Comparison of ENCODE assay signal across 23 mouse cellular contexts in the genomic region with DNA sequence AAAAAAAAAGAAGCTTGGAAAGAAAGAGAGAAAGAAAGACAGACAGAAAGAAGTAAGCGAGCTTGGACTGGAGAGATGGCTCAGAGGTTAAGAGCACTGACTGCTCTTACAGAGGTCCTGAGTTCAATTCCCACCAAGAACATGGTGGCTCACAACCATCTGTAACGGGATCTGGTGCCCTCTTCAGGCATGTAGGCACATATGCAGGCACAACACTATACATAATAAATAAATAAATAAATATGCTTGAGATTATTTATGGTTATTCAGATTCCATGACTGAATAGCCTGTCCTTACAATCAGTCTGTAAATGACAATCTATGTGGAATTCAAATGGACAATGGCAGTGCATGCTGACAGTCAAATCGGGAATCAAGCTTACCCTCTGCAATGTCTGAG. TPM values are rescaled to one million over a fixed set of nuclear protein-coding genes. Genes with fewer than 3 reads are reported as not detected.
DNase-seq lines count a peak whose midpoint lies in the region; ATAC-seq and TF ChIP-seq lines count a peak whose summit lies in the region.
"Had no signal": no experiment of that assay in that cellular context is flagged by ENCODE, and none has a peak within 500 bp of the region (broad histone marks: within the 10 kb centered on the region; RNA-seq: fewer than 3 reads in every experiment).

No protein-coding gene starts in this region.

- H3K27ac ChIP-seq in intestine, postnatal 0 days (ENCODE audit: low read depth, low read length), result no peak overlapping the region
- H3K27ac ChIP-seq in intestine, embryonic 16.5 days (ENCODE audit: low read length), result no peak overlapping the region
- H3K27ac ChIP-seq in lung, embryonic 14.5 days (ENCODE audit: low read depth), result no peak overlapping the region
- H3K27ac ChIP-seq in bone marrow, adult 2 months (ENCODE audit: control insufficient read depth, insufficient read depth, low read depth, low read length, poor library complexity), result no peak overlapping the region
- H3K27ac ChIP-seq: heart, embryonic 10.5 days; hindbrain, embryonic 15.5 days; limb, embryonic 10.5 days; midbrain, embryonic 13.5 days had no signal

- no peaks in the 10 kb centered on the region for H3K27me3 ChIP-seq in intestine, postnatal 0 days (replicated peaks; ENCODE audit: control insufficient read depth, insufficient read depth, low read length)
- no peaks in the 10 kb centered on the region for H3K27me3 ChIP-seq in intestine, embryonic 16.5 days (replicated peaks; ENCODE audit: control insufficient read depth, insufficient read depth, low read length)
- no peaks in the 10 kb centered on the region for H3K27me3 ChIP-seq in lung, embryonic 14.5 days (ENCODE audit: insufficient read depth, low read length)
- no peaks in the 10 kb centered on the region for H3K27me3 ChIP-seq in splenic B cell, adult 2 months (ENCODE audit: control insufficient read depth, insufficient read depth, low read length, poor library complexity, severe bottlenecking)
- H3K27me3 ChIP-seq: hindbrain, embryonic 15.5 days; midbrain, embryonic 13.5 days had no signal

- TF ChIP-seq CTCF in intestine, postnatal 0 days (IDR thresholded peaks at IDR 0.05; ENCODE audit: low read depth), result peak; percentile 49
- peak; percentile 20; the same call in 1 of the 2 replicates for TF ChIP-seq CTCF in lung, embryonic 14.5 days (IDR thresholded peaks at IDR 0.05; ENCODE audit: low read depth)
- no peak for TF ChIP-seq CTCF in lung, adult 2 months (IDR thresholded peaks at IDR 0.05; ENCODE audit: insufficient read depth, low read length)
- TF ChIP-seq CTCF in bone marrow, adult 2 months (IDR thresholded peaks at IDR 0.05; ENCODE audit: control insufficient read depth, insufficient read depth, low read length), result peak; percentile 39; the same call in 1 of the 2 replicates

- H3K9me3 ChIP-seq in intestine, postnatal 0 days (ENCODE audit: control insufficient read depth), result no peaks in the 10 kb centered on the region
- H3K9me3 ChIP-seq in intestine, embryonic 16.5 days (ENCODE audit: control insufficient read depth, low read length), result no peaks in the 10 kb centered on the region
- H3K9me3 ChIP-seq in lung, embryonic 14.5 days (ENCODE audit: low read depth, low read length), result no peaks in the 10 kb centered on the region
- H3K9me3 ChIP-seq: heart, embryonic 10.5 days; hindbrain, embryonic 15.5 days; limb, embryonic 10.5 days; midbrain, embryonic 13.5 days had no signal

- TF ChIP-seq POLR2A in lung, adult 2 months (IDR thresholded peaks at IDR 0.05; ENCODE audit: borderline replicate concordance, extremely low read depth, low read depth, low read length), result no peak
- TF ChIP-seq POLR2A in bone marrow, adult 2 months (IDR thresholded peaks at IDR 0.05; ENCODE audit: borderline replicate concordance, control insufficient read depth, low read depth, low read length), result no peak

- no peak overlapping the region for H3K4me3 ChIP-seq in intestine, postnatal 0 days (ENCODE audit: low read depth, low read length)
- no peak overlapping the region for H3K4me3 ChIP-seq in intestine, embryonic 16.5 days (ENCODE audit: low read length)
- H3K4me3 ChIP-seq in lung, embryonic 14.5 days (ENCODE audit: low read depth, low read length), result no peak overlapping the region
- H3K4me3 ChIP-seq in lung, adult 2 months (replicated peaks; ENCODE audit: extremely low read depth, low read depth, low read length), result no peak overlapping the region
- no peak overlapping the region for H3K4me3 ChIP-seq in bone marrow, adult 2 months (replicated peaks; ENCODE audit: control insufficient read depth, low read depth, low read length)
- H3K4me3 ChIP-seq: heart, embryonic 10.5 days; hindbrain, embryonic 15.5 days; limb, embryonic 10.5 days; midbrain, embryonic 13.5 days; myocyte had no signal

- WGBS in intestine, postnatal 0 days, result 93% methylated on average over 3 of the region's 3 CpGs
- 94% methylated on average over 3 of the region's 3 CpGs for WGBS in intestine, embryonic 16.5 days
- 94% methylated on average over 3 of the region's 3 CpGs for WGBS in lung, embryonic 14.5 days
- 94% methylated on average over 3 of the region's 3 CpGs for WGBS in lung, adult 2 months
- WGBS in bone marrow, adult 2 months, result 79% methylated on average over 3 of the region's 3 CpGs

- no peak for ATAC-seq in intestine, postnatal 0 days
- ATAC-seq in intestine, embryonic 16.5 days, result no peak
- ATAC-seq in lung, embryonic 14.5 days (ENCODE audit: insufficient read depth), result no peak
- ATAC-seq in activated CD4-positive, CD25-positive, alpha-beta regulatory T cell, adult 4 months, result no peak
- ATAC-seq: midbrain, embryonic 13.5 days had no signal

- H3K4me1 ChIP-seq in intestine, postnatal 0 days (replicated peaks; ENCODE audit: control insufficient read depth, insufficient read depth, low read length), result no peaks in the 10 kb centered on the region
- 0 out of 2 replicates have a peak, but pooled peaks cover 5% of the 10 kb centered on the region for H3K4me1 ChIP-seq in intestine, embryonic 16.5 days (ENCODE audit: control insufficient read depth, insufficient read depth, low read length)
- H3K4me1 ChIP-seq in lung, embryonic 14.5 days (ENCODE audit: insufficient read depth), result no peaks in the 10 kb centered on the region
- no peaks in the 10 kb centered on the region; the same call in 1 of the 2 replicates for H3K4me1 ChIP-seq in lung, adult 2 months (ENCODE audit: control insufficient read depth, insufficient read depth, low read length)
- H3K4me1 ChIP-seq in bone marrow, adult 2 months (ENCODE audit: control insufficient read depth, insufficient read depth, low read length), result peaks cover 2% of the 10 kb centered on the region; the same call in 1 of the 2 replicates
- H3K4me1 ChIP-seq: hindbrain, embryonic 15.5 days; limb, embryonic 10.5 days; midbrain, embryonic 13.5 days had no signal

- DNase-seq in lung, embryonic 14.5 days, result peak; percentile 7
- DNase-seq in lung, adult 2 months, result no peak
- DNase-seq in splenic B cell, adult 2 months (ENCODE audit: low read depth, low spot score), result peak; percentile 57
- no peak for DNase-seq in adrenal gland, postnatal 25 days
- DNase-seq: adrenal gland, postnatal 14 days; cerebellum, adult 9-10 months; gastrocnemius, postnatal 36 days; heart, postnatal 36 days; kidney, adult 9 months; lung, adult 18-20 months; right cerebral cortex, adult 18-20 months; thymus, adult 2 months had no signal

- no peak overlapping the region for H3K4me2 ChIP-seq in intestine, postnatal 0 days (replicated peaks; ENCODE audit: low read depth)
- no peak overlapping the region for H3K4me2 ChIP-seq in intestine, embryonic 16.5 days (ENCODE audit: low read depth, low read length)
- H3K4me2 ChIP-seq in lung, embryonic 14.5 days, result no peak overlapping the region
- H3K4me2 ChIP-seq: hindbrain, embryonic 15.5 days; midbrain, embryonic 13.5 days had no signal

- no peak overlapping the region for H3K9ac ChIP-seq in intestine, postnatal 0 days (ENCODE audit: low read depth, low read length)
- H3K9ac ChIP-seq in intestine, embryonic 16.5 days (ENCODE audit: low read depth, low read length), result no peak overlapping the region
- H3K9ac ChIP-seq in lung, embryonic 14.5 days, result no peak overlapping the region
- H3K9ac ChIP-seq: hindbrain, embryonic 15.5 days; midbrain, embryonic 13.5 days had no signal

- peaks cover 5% of the 10 kb centered on the region; the same call in 1 of the 2 replicates for H3K36me3 ChIP-seq in intestine, postnatal 0 days (ENCODE audit: control insufficient read depth, insufficient read depth)
- H3K36me3 ChIP-seq in intestine, embryonic 16.5 days (ENCODE audit: control insufficient read depth, insufficient read depth, low read length), result no peaks in the 10 kb centered on the region
- H3K36me3 ChIP-seq in lung, embryonic 14.5 days (ENCODE audit: insufficient read depth), result peaks cover 16% of the 10 kb centered on the region
- H3K36me3 ChIP-seq in splenic B cell, adult 2 months (ENCODE audit: control insufficient read depth, insufficient read depth, low read length, poor library complexity, severe bottlenecking), result peaks cover 3% of the 10 kb centered on the region; the same call in 1 of the 2 replicates

RNA-seq across cellular contexts. Expression of gene Cep85, which starts 20.0 kb away (rescaled TPM):
- 85.9 and 91.1 TPM in 2 replicates for polyA plus RNA-seq in intestine, postnatal 0 days (2015; fragmentation: Nextera tagmentation; extraction: Ambion mirVana)
- 112 and 125 TPM in 2 replicates for polyA plus RNA-seq in intestine, embryonic 16.5 days (2015; fragmentation: Nextera tagmentation; extraction: Ambion mirVana)
- 35.7 and 37.9 TPM in 2 replicates for polyA plus RNA-seq in lung, embryonic 14.5 days (2014; fragmentation: Nextera tagmentation; extraction: Ambion mirVana)
- polyA plus RNA-seq in lung, adult 2 months (2012; rRNA removed), result 17.1 and 30.2 TPM in 2 replicates
- 16.4 and 22.7 TPM in 2 replicates for polyA plus RNA-seq in bone marrow, adult 2 months (2011; ENCODE audit: insufficient read depth, insufficient read length, low replicate concordance, missing spikeins)
- 100 to 1,000 TPM in 1 of 2 experiments, 10 to 100 TPM in 1; 63.2 to 139 TPM for polyA plus RNA-seq in activated CD4-positive, CD25-positive, alpha-beta regulatory T cell, adult 4 months (2017; shearing (Covaris generic))
- 15.7 and 19.2 TPM in 2 replicates for total RNA-seq in adrenal gland, postnatal 25 days (2021)

RNA-seq across cellular contexts. Expression of gene Gm7534, which starts 35.9 kb away (rescaled TPM):
- polyA plus RNA-seq in intestine, postnatal 0 days (2015; fragmentation: Nextera tagmentation; extraction: Ambion mirVana), result not detected in 2 replicates
- polyA plus RNA-seq in intestine, embryonic 16.5 days (2015; fragmentation: Nextera tagmentation; extraction: Ambion mirVana), result not detected in 2 replicates
- not detected in 2 replicates for polyA plus RNA-seq in lung, embryonic 14.5 days (2014; fragmentation: Nextera tagmentation; extraction: Ambion mirVana)
- polyA plus RNA-seq in lung, adult 2 months (2012; rRNA removed), result not detected in 2 replicates
- polyA plus RNA-seq in bone marrow, adult 2 months (2011; ENCODE audit: insufficient read depth, insufficient read length, low replicate concordance, missing spikeins), result not detected in 2 replicates
- under 1 TPM in 1 of 2 experiments, not detected in 1; 0.15 TPM for polyA plus RNA-seq in activated CD4-positive, CD25-positive, alpha-beta regulatory T cell, adult 4 months (2017; shearing (Covaris generic))
- total RNA-seq in adrenal gland, postnatal 25 days (2021), result not detected in 2 replicates
- total RNA-seq: adrenal gland, postnatal 14 days; gastrocnemius, postnatal 36 days; heart, postnatal 36 days; MEL had no signal
- polyA plus RNA-seq: heart, embryonic 10.5 days; hindbrain, embryonic 15.5 days; limb, embryonic 10.5 days; midbrain, embryonic 13.5 days; myocyte; stomach, embryonic 14.5 days had no signal

RNA-seq across cellular contexts. Expression of gene Sh3bgrl3, which starts 38.3 kb away (rescaled TPM):
- polyA plus RNA-seq in intestine, postnatal 0 days (2015; fragmentation: Nextera tagmentation; extraction: Ambion mirVana), result 503 and 522 TPM in 2 replicates
- polyA plus RNA-seq in intestine, embryonic 16.5 days (2015; fragmentation: Nextera tagmentation; extraction: Ambion mirVana), result 428 and 452 TPM in 2 replicates
- 384 and 400 TPM in 2 replicates for polyA plus RNA-seq in lung, embryonic 14.5 days (2014; fragmentation: Nextera tagmentation; extraction: Ambion mirVana)
- 654 and 703 TPM in 2 replicates for polyA plus RNA-seq in lung, adult 2 months (2012; rRNA removed)
- 299 and 416 TPM in 2 replicates for polyA plus RNA-seq in bone marrow, adult 2 months (2011; ENCODE audit: insufficient read depth, insufficient read length, low replicate concordance, missing spikeins)
- 1,000 to 10,000 TPM; 1,097 to 1,279 TPM for polyA plus RNA-seq in activated CD4-positive, CD25-positive, alpha-beta regulatory T cell, adult 4 months (2017; shearing (Covaris generic))
- total RNA-seq in adrenal gland, postnatal 25 days (2021), result 62.5 and 73.2 TPM in 2 replicates

Comparison
In these comparisons a context has a peak if more than half of its experiments do, and no peak if none do; other contexts are left out.
1. DNase-seq: peak in lung, embryonic 14.5 days (single experiment) and splenic B cell, adult 2 months (single experiment); none in lung, adult 2 months (single experiment) and adrenal gland, postnatal 25 days (single experiment).